Mouse (Mus musculus) v-Abl transformed pro-B cells (cell line): ENCODE data around the gene Pet100.

Experiments used
- in situ Hi-C, 2 experiments: fragments of 400-800 bp; cut with MboI; formaldehyde crosslinking; loops; one replicate each; pipeline ENCODE4 v1.15.1; 2025; ENCODE audit not compliant: unreplicated experiment in 2 of 2

Gene Pet100

GRCm38 (mm10) chr8:3622119-3622518 lies 771 bp downstream of the Pet100 start:
- in situ Hi-C loops = loop anchor here (10.0 kb wide), 2 partner anchors 107 to 267 kb away; partner anchors contain the start of genes A430078G23Rik (in 1 of the 2) and Pnpla6 (in 1 of the 2)

DNA sequence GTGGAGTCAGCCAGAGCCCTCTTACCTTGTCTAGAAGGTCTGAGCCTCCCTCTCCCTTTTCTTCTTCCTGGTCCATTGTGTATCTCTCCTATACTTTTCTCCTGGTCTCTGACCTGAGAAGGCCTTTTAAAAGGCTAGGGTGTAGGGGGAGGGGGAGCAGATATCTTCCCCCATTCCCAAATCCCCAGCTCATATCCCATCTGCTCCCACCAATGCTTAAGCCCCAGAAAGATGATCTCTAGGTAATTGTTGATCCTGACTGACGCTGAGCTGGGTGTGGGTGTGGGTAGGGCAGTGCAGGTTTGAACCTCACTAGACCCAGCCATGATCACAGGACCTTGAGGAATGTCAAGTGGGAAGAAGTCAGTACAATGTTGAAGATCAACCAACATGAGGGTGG lies 4.1 kb downstream of the Pet100 start, which contains the start of gene Pcp2:
TSS of gene Pcp2 (minus strand) at position 101 of the 400 bp plus-strand sequence.
- in situ Hi-C loops = loop anchor here (5.0 to 10.0 kb wide), 3 partner anchors 108 to 271 kb away; partner anchors contain the start of genes Pnpla6 (in 2 of the 2) and A430078G23Rik (in 1 of the 2)

DNA sequence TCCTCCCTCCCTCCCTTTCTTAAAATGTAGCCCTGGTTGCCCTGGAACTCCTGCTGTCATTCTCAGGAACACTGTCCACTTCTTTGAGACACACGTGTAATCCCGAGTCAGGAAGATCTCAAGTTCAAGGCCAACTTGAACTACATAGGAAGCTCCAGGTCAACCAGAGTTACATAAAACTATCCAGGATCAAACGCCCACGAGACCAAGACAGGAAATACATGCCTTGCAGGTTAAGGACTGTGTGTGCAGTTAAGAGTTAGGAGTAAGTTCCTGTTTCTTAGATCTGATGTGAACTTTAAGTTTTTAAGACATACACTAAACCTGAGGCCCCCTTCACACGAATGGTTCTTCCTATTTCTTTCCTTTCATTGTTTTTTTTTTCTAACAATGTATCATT lies 5.6 kb downstream of the Pet100 start:
- in situ Hi-C loops = loop anchor here (5.0 to 10.0 kb wide), 3 partner anchors 110 to 272 kb away; partner anchors contain the start of genes Pnpla6 (in 2 of the 2) and A430078G23Rik (in 1 of the 2)

- in situ Hi-C loops = loop anchor here (5.0 to 10.0 kb wide), 3 partner anchors 111 to 273 kb away; partner anchors contain the start of genes Pnpla6 (in 2 of the 2) and A430078G23Rik (in 1 of the 2)
Measured at GRCm38 (mm10) chr8:3628014-3628413, 6.7 kb downstream of the Pet100 start.

DNA sequence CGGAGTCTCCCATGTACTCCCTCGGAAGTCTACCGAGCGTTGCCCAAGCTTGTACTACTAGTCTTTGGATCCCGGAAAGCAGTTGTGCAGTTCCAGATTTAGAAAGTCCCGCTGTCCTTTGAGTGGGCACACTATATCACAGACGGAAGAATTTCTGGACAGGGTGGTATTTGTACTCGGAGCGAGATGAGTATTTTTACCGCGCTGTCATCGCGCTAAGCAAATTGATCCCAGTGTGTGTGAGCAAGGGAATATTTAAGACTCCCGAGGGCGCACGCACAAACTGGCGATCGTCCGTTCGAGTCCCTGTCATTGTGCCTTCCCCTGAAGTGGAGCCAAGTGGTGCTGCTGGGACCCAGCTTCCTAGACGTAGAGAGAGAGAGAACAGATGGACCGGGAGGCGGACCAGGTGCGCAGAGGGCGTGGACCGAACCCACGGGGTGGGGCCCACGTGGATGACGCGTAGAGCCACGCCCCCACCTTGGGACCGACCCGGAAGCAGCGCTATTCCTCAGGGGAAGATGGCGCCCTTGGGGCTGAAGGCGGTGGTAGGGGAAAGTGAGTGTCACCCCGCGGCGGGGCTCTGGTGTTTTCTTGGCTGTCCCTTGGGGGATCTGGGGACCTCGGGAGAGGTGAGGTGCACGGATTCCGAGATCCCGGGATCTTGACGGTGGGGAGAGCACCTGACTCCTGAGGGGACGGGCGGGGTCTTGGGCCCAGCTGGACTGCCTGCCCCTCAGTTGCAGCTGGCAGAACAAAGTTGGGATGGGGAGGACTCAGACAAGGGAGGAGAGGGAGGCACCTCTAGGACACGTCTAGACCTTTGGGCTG lies 9.5 kb downstream of the Pet100 start, which contains the start of gene Stxbp2:
TSS of gene Stxbp2 (plus strand) at position 309 of the 831 bp plus-strand sequence.
- in situ Hi-C loops = no loop called here

DNA sequence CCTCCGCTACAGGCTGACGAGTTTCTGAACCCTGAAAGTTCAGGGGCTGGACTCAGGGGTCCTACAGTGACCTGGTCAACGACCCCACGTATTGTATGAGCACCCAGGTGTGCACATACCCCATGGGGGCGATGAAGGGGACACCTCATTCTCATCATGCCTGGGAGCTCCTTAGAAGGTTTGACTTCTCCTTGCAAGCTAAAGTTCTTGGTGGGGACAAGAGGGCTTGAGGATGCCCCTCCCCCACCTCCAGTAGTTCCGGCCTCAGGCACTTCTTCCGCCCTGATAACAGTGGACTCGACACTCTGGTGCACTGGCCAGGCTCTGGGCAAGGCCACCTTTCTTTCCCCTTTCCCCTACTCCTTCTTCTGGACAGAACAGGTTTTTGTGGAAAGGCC lies 10.1 kb downstream of the Pet100 start:
- in situ Hi-C loops = no loop called here

DNA sequence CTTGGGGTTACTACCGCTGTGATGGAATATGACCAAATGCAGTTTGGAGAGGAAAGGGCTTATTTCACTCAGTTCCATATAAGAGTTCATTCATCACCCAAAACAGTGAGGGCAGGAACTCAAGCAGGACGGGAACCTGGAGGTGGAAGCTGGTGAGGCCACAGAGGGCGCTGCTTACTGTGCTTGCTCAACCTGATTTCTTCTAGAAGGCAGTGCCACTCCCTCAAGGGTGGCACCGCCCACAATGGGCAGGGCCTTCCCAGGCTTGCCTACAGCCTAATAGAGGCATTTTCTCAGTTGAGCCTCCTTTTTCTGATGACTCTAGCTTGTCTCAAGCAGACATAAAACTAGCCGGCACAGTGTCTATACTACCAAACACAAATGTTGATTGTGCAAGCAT lies 24.5 kb downstream of the Pet100 start:
- in situ Hi-C loops = no loop called here

DNA sequence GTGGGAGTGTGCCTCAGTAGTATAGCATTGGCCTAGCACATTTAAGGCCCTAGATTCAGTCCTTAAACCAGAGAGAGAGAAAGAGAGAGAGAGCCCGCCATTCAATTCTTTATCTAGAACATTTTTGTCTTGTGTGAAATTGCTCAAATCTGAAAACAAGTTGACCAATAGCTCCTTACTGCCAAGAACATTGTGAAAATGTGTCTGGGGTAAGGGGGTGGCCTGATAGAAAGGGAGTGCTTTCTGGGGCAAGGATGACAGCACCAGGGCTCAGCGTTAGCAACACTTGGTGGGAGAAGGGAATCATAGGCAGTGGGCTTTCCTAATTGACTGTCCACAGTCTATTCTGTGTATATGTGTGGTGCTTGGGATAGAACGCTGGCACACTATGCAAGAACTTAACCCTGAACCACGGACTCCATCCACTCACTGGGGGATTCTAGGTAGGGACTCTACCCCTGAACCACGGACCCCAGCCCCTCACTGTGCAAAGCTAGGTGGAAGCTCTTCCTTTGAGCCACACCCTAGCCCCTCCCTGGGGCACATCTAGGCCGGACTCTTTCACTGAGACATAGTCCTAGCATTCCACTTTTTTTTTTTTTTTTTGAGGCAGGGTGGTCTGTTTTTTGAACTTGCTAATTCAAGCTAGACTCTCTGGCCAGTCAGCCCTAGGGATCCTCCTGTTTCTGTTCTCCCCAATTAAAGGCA lies 25.6 kb downstream of the Pet100 start:
- in situ Hi-C loops = no loop called here

DNA sequence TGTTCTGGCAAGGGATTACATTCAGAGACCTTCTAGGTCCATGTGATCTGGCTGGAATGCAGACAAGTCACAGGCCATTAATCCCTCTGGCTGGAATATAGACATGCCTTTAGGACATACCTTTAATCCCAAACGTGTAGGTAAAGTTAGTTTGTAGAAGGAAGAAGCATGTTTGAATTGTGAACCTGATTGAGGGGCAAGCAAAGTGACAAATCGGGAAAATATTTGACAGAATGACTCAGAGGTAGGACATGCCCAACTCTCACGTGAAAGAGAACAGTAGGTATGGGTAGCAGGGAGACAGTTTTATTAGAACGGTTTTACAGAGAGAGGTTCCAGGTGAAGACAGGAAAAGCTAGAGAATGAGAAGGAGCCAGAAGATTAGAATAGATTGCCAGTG lies 26.2 kb downstream of the Pet100 start:
- in situ Hi-C loops = no loop called here

DNA sequence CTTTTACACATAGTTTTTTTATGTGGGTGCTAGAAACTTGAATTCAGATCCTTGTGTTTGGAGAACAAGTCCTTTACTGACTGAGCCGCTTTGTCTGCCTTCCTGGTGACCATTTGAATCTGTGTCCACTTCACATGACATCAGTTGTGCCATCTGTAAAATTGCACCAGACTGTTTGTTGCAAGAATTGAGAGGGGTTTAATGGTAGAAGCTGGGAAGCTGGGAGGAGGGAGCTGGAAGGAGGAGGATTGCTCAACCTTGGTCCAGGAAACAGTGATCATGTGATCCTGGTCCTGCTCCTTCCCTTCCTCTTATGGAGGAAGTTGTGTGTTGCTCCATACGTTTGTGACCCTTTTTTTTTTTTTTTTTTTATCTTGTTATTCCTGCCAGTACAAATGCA lies 26.9 kb downstream of the Pet100 start:
- in situ Hi-C loops = no loop called here

DNA sequence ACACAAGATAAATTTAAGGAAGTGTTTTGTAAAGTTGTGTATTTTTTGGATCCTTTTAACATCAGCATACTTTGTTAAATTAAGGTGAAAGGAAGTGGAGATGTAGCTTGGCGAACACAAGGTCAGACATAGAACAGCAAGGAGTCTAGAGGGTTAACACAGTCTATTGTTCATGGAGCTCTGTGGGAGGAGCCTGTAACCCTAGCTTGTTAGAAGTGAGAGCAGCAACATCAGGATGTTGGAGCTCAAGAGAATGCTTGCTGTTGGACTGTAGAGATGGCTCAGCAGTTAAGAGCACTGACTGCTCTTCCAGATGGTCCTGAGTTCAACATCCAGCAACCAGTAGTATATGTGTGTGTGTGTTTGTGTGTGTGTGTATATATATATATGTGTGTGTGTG lies 27.6 kb downstream of the Pet100 start:
- in situ Hi-C loops = no loop called here

DNA sequence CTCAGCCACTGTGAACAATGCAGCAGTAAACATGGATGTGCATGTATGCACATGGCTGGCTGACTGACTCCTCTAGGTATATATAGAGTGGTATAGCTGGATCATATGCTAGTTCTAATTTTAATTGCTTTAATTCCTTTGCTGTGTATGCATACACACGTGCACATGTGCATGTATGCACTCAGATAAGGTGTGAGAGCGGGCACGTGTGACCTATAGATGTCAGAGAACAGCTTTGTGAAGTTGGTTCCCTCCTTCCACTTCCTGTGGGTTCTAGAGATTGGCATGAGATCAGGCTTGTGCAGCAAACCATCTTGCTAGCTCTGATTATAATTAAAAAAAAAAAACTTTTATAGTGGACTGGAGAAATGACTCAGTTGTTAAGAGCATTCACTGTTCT lies 31.5 kb downstream of the Pet100 start:
- in situ Hi-C loops = no loop called here

- in situ Hi-C loops = no loop called here
Measured at GRCm38 (mm10) chr8:3654726-3655508, 33.6 kb downstream of the Pet100 start.

GRCm38 (mm10) chr8:3655526-3655925 lies 34.2 kb downstream of the Pet100 start, which contains the start of gene Retn:
Retn (plus strand) TSS chr8:3655770.
- in situ Hi-C loops = no loop called here

- in situ Hi-C loops = no loop called here
Measured at GRCm38 (mm10) chr8:3656725-3657381, 35.5 kb downstream of the Pet100 start.

GRCm38 (mm10) chr8:3660889-3661288 lies 39.5 kb downstream of the Pet100 start:
- in situ Hi-C loops = no loop called here

- in situ Hi-C loops = no loop called here
Measured at GRCm38 (mm10) chr8:3664405-3664804, 43.1 kb downstream of the Pet100 start.

- in situ Hi-C loops = no loop called here
Measured at GRCm38 (mm10) chr8:3665507-3665906, 44.2 kb downstream of the Pet100 start, which contains the start of gene Mcemp1. Mcemp1 (plus strand) TSS chr8:3665754.

DNA sequence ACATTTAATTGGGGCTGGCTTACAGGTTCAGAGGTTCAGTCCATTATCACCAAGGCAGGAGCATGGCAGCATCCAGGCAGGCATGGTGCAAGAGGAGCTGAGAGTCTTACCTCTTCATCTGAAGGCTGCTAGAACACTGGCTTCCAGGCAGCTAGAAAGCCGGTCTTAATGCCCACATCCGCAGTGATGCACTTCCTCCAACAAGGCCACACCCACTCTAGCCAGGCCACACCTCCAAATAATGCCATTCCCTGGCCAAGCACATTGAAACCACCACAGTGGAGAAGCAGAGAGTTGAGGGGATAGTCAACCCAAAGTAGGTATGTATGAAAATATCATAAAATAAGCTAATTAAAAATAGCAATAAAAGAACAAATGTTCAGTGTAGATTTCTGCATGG lies 49.0 kb downstream of the Pet100 start:
- in situ Hi-C loops = loop anchor here (5.0 to 10.0 kb wide), 4 partner anchors 108 to 488 kb away; partner anchors contain the start of genes A430078G23Rik (in 2 of the 2) and Pex11g (in 2 of the 2)
